ENCODE assay signal across 8 mouse cellular contexts in genomic region chr2:27441767-27442707, GRCm38 (mm10). TPM values are rescaled to one million over a fixed set of nuclear protein-coding genes. Genes with fewer than 3 reads are reported as not detected.
A peak's percentile ranks its signal among the peaks of the same experiment; 100 is the strongest.
DNase-seq lines count a peak whose midpoint lies in the region; ATAC-seq and TF ChIP-seq lines count a peak whose summit lies in the region.

TSS of gene Brd3os (plus strand) at chr2:27442324.

- H3K27ac ChIP-seq in gastrocnemius, adult 2 months, result peak within 1 kb of the TSS; percentile 68
- H3K27ac ChIP-seq in hindbrain, postnatal 0 days, result peak within 1 kb of the TSS; percentile 82
- peak within 1 kb of the TSS; percentile 84 for H3K27ac ChIP-seq in left cerebral cortex, adult 2 months

- H3K4me2 ChIP-seq in hindbrain, postnatal 0 days (ENCODE audit: low read depth, low read length), result peak within 1 kb of the TSS; percentile 81

- peaks cover 14% of the 10 kb centered on the region; the same call in 1 of the 2 replicates for H3K4me1 ChIP-seq in hindbrain, postnatal 0 days (ENCODE audit: insufficient read depth, low read length)

- peak within 1 kb of the TSS; percentile 80 for H3K4me3 ChIP-seq in gastrocnemius, adult 2 months
- peak within 1 kb of the TSS; percentile 69 for H3K4me3 ChIP-seq in hindbrain, postnatal 0 days (ENCODE audit: low read length)
- peak within 1 kb of the TSS; percentile 84 for H3K4me3 ChIP-seq in left cerebral cortex, adult 2 months

- H3K9ac ChIP-seq in hindbrain, postnatal 0 days (replicated peaks; ENCODE audit: low read length), result peak within 1 kb of the TSS; percentile 80

- peak; percentile 91 for ATAC-seq in common myeloid progenitor, adult 5-6 weeks (replicated peaks; ENCODE audit: low read depth, poor library complexity, severe bottlenecking)
- ATAC-seq in hindbrain, postnatal 0 days, result peak; percentile 95
- ATAC-seq in megakaryocyte, adult 5-6 weeks (ENCODE audit: poor library complexity, severe bottlenecking), result peak; percentile 97

- WGBS in hindbrain, postnatal 0 days, result under 1% methylated on average over 36 of the region's 36 CpGs

- no peaks in the 10 kb centered on the region for H3K9me3 ChIP-seq in hindbrain, postnatal 0 days (ENCODE audit: low read length)

- H3K27me3 ChIP-seq in hindbrain, postnatal 0 days (ENCODE audit: insufficient read depth, low read length), result no peaks in the 10 kb centered on the region

- TF ChIP-seq CTCF in gastrocnemius, adult 2 months (IDR thresholded peaks at IDR 0.05), result no peak
- TF ChIP-seq CTCF in hindbrain, postnatal 0 days (IDR thresholded peaks at IDR 0.05; ENCODE audit: low read depth), result no peak
- no peak for TF ChIP-seq CTCF in left cerebral cortex, adult 2 months (IDR thresholded peaks at IDR 0.05)

- peaks cover 14% of the 10 kb centered on the region; the same call in 1 of the 2 replicates for H3K36me3 ChIP-seq in hindbrain, postnatal 0 days (ENCODE audit: insufficient read depth, low read length)

- intact Hi-C loops in gastrocnemius, adult 2 months (cut with DNase I), result no loop called here
- intact Hi-C loops in left cerebral cortex, adult 2 months (cut with DNase I), result loop anchor here (2.0 to 10.0 kb wide), 3 partner anchors 33 to 537 kb away; partner anchors contain the start of genes Surf6 and Wdr5

- peak; percentile 100 for DNase-seq in ZHBTc4 (ENCODE audit: low read depth, low spot score)
- DNase-seq in gastrocnemius, adult 2 months, result peak; percentile 95
- DNase-seq in hindbrain, postnatal 0 days (ENCODE audit: low spot score), result peak; percentile 99
- peak; percentile 94 to 95 for DNase-seq in left cerebral cortex, adult 2 months (ENCODE audit: extremely low spot score in 1 of 2, low spot score in 2 of 2)
- DNase-seq in right cerebral cortex, adult 2 months (ENCODE audit: low spot score in 2 of 2), result peak; percentile 96
- peak; percentile 96 for DNase-seq in urinary bladder, postnatal 14 days (ENCODE audit: low spot score)

RNA-seq across cellular contexts. Expression of gene Brd3os, which starts in this region (rescaled TPM):
- total RNA-seq in common myeloid progenitor, adult 5-6 weeks (2017), result 0.05 and 0.15 TPM in 2 replicates
- total RNA-seq in gastrocnemius, adult 2 months (2021), result 1 to 10 TPM in 1 of 2 experiments, under 1 TPM in 1; 0.61 to 1.0 TPM
- total RNA-seq in hindbrain, postnatal 0 days (2014; rRNA removed), result 29.9 and 30.9 TPM in 2 replicates
- 34.1 and 39.7 TPM in 2 replicates for polyA plus RNA-seq in hindbrain, postnatal 0 days (2015; fragmentation: Nextera tagmentation; extraction: Ambion mirVana)
- total RNA-seq in left cerebral cortex, adult 2 months (2021), result 10 to 100 TPM; 26.7 to 27.6 TPM
- total RNA-seq in megakaryocyte, adult 5-6 weeks (2015), result 0.93 TPM in 1 of 2 replicates, not detected in the other
- 0.11 TPM in 1 of 2 replicates, not detected in the other for total RNA-seq in megakaryocyte, adult 5-6 weeks (2017)

Comparison
In these comparisons a context has a peak if more than half of its experiments do, and no peak if none do; other contexts are left out.
1. Peak in every context shown above with its lines: DNase-seq, ATAC-seq, H3K4me3 ChIP-seq and H3K27ac ChIP-seq.
2. RNA of gene Brd3os (total RNA-seq): 29.9 to 30.9 TPM in hindbrain, postnatal 0 days and 26.7 to 27.6 TPM in left cerebral cortex, adult 2 months; 0.61 to 1.0 TPM in gastrocnemius, adult 2 months, 0.11 to 0.93 TPM in megakaryocyte, adult 5-6 weeks and 0.05 to 0.15 TPM in common myeloid progenitor, adult 5-6 weeks; every median in the first group is over 10 times any median in the second.
3. Peak in ATAC-seq in common myeloid progenitor, adult 5-6 weeks; RNA of the gene not detected or under 1 TPM.
4. Peak in ATAC-seq in megakaryocyte, adult 5-6 weeks; RNA of the gene not detected or under 1 TPM.